Mouse (Mus musculus) heart, postnatal 36 days (tissue): Measurements from ENCODE around the gene Mdc1. TPM values are rescaled to one million over a fixed set of nuclear protein-coding genes. Genes with fewer than 3 reads are reported as not detected.

ENCODE experiments used
- microRNA-seq, 2 experiments: library from miRNA; unstranded; fragments of <30 nt; microRNA quantifications; one replicate each; pipeline ENCODE4 v1.2.0; 2021; ENCODE audit warnings: borderline number of aligned reads in 2 of 2
- total RNA-seq, 2 experiments: library from RNA; stranded (reverse); gene quantifications; 2 replicates each; pipeline ENCODE4 v1.2.3; 2021

The Mdc1 gene
- total RNA-seq, 2 experiments from 2014 or later = 12.2 to 14.2 TPM

Small RNA genes lying within 50 kb of the gene (microRNA-seq; reads per million reads assigned to microRNA genes)
- 0 to 2.0 reads per million in 2 experiments for gene Gm28033

Other genes with a start within 250 kb of the Mdc1 start
- gene Sfta2, start 240.0 kb upstream of the Mdc1 start, total RNA-seq = not detected
- not detected for gene Gm9573, start 214.9 kb upstream of the Mdc1 start, total RNA-seq
- not detected for gene Mucl3, start 197.8 kb upstream of the Mdc1 start, total RNA-seq
- gene Vars2, start 173.9 kb upstream of the Mdc1 start, total RNA-seq = 10 to 100 TPM; 31.9 to 33.0 TPM
- 10 to 100 TPM; 16.9 to 17.4 TPM for gene Gtf2h4, start 167.8 kb upstream of the Mdc1 start, total RNA-seq
- gene Ddr1, start 136.9 kb upstream of the Mdc1 start, total RNA-seq = 10 to 100 TPM; 29.3 to 37.4 TPM
- 10 to 100 TPM; 26.8 to 43.0 TPM for gene Ier3, start 19.8 kb upstream of the Mdc1 start, total RNA-seq
- 100 to 1,000 TPM; 154 to 159 TPM for gene Flot1, start 18.3 kb upstream of the Mdc1 start, total RNA-seq
- gene Tubb5, start 3.2 kb upstream of the Mdc1 start, total RNA-seq = 10 to 100 TPM; 87.6 to 91.6 TPM
- 1 to 10 TPM; 2.3 to 2.4 TPM for gene Nrm, start 19.8 kb downstream of the Mdc1 start, total RNA-seq
- 10 to 100 TPM; 15.6 to 17.0 TPM for gene Ppp1r18, start 24.1 kb downstream of the Mdc1 start, total RNA-seq
- 10 to 100 TPM; 19.2 to 22.2 TPM for gene Dhx16, start 38.3 kb downstream of the Mdc1 start, total RNA-seq
- 100 to 1,000 TPM; 109 to 112 TPM for gene 2310061I04Rik, start 55.9 kb downstream of the Mdc1 start, total RNA-seq
- gene Atat1, start 68.6 kb downstream of the Mdc1 start, total RNA-seq = 1 to 10 TPM; 6.6 to 6.8 TPM
- 10 to 100 TPM; 51.6 to 53.4 TPM for gene Mrps18b, start 74.9 kb downstream of the Mdc1 start, total RNA-seq
- gene Ppp1r10, start 74.9 kb downstream of the Mdc1 start, total RNA-seq = 10 to 100 TPM; 22.6 to 44.3 TPM
- 10 to 100 TPM; 69.8 to 73.4 TPM for gene Abcf1, start 128.2 kb downstream of the Mdc1 start, total RNA-seq
- gene Gnl1, start 138.3 kb downstream of the Mdc1 start, total RNA-seq = 10 to 100 TPM; 28.6 to 32.7 TPM
- 1 to 10 TPM; 3.9 to 6.3 TPM for gene Prr3, start 138.7 kb downstream of the Mdc1 start, total RNA-seq
- 10 to 100 TPM in 1 of 2 experiments, 1 to 10 TPM in 1; 6.5 to 14.0 TPM for gene H2-T24, start 179.0 kb downstream of the Mdc1 start, total RNA-seq
- 10 to 100 TPM; 23.7 to 38.9 TPM for gene H2-T23, start 191.3 kb downstream of the Mdc1 start, total RNA-seq
- 1 to 10 TPM; 9.5 to 10.0 TPM for gene H2-T22, start 201.2 kb downstream of the Mdc1 start, total RNA-seq
- not detected for gene Gm6034, start 201.4 kb downstream of the Mdc1 start, total RNA-seq
- gene Gm11127, start 216.9 kb downstream of the Mdc1 start, total RNA-seq = 1 to 10 TPM; 3.4 to 4.3 TPM